Mouse (Mus musculus): ENCODE measurements around the gene BC004004.
A peak's percentile ranks its signal among the peaks of the same experiment; 100 is the strongest.

BC004004 gene

GRCm38 (mm10) chr17:29355461-29355840, 86.9 kb downstream of the BC004004 start:
- peak; percentile 46 to 61 for DNase-seq

GRCm38 (mm10) chr17:29355841-29356478, 87.4 kb downstream of the BC004004 start:
- DNase-seq, result peak; percentile 87 to 91

- DNase-seq, result peak; percentile 85 to 88
These were observed 87.9 kb downstream of the BC004004 start for GRCm38 (mm10) chr17:29356479-29356856.

DNA sequence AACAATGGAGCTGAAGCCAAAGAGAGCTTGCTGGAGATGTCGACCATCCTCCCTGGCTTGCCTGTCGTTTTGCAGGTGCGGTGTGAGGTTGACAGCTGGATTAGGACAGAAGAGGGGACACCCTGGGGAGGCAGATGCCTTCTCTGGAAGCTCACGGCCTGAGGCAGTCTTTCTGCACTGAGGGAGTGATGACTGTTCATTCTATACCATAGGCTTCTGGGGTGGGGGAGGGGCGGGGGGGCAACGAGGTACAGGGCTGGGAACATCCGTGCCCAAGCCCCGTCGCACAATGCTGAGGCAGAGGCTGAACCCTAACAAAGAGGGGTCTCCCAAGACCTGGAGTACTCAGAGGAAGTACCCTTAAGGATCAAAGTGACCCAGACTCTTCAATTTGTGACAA, 88.3 kb downstream of the BC004004 start:
- DNase-seq, result no peak

DNA sequence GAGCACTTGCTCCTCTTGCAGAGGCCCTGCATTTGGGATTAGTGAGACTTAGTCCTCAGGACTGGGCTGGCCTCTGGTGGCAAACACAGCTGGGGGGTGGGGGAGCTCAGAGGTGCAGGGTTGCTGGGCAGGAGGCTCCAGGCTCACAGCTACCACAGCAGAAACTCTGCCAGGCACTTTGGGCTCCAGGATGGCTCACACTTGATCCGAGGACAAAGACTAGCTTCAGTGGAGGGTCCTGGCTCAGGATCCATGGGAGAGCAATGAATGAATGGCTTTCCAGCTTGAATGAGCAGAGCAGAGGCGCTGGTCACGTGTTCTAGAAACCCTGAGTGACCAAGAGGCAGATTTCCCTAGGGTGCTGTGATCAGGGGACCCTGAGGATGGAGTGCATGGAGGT, 90.3 kb downstream of the BC004004 start:
- DNase-seq, result no peak

- DNase-seq, result peak; percentile 50 to 51
These were observed 92.2 kb downstream of the BC004004 start, which contains the start of gene Fgd2 for GRCm38 (mm10) chr17:29360761-29361221. TSS of gene Fgd2 (plus strand) at chr17:29360914.

GRCm38 (mm10) chr17:29361982-29362691, 93.5 kb downstream of the BC004004 start:
- no peak for DNase-seq

- DNase-seq, result no peak
These were observed 94.5 kb downstream of the BC004004 start for GRCm38 (mm10) chr17:29363109-29363508.
